Mouse (Mus musculus): ENCODE data around the gene Cacna1d. TPM values are rescaled to one million over a fixed set of nuclear protein-coding genes. Genes with fewer than 3 reads are reported as not detected.

The Cacna1d gene
- polyA plus RNA-seq, 1 experiment from 2014 or later, result 2.7 TPM

DNA sequence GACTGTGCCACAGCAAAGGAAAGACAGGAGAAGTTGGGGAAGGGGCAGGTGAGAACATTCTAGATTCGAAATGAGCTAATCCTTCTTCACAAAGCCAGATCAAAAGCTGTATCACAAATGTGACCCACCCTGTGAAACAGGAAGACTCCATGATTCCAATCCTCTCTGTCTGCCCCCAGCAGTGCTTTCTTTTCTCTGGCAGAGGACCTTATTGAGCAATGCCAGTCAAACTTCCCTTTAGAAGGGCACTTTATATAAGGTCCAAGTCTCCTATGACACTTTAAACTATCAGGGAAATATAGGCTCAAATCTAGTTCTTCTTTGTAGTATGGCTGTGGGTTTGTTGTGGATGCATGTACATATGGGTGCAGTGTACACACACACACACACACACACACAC lies 290.9 kb downstream of the Cacna1d start:
- Histone ChIP-seq H3K36me3 (replicated peaks) (no peaks in the 10 kb centered on the region), H3K27ac (no peak overlapping the region), H3K4me1 (no peaks in the 10 kb centered on the region; the same call in 1 of the 2 replicates), H3K9ac (no peak overlapping the region), H3K4me3 (replicated peaks) (no peak overlapping the region), H3K4me2 (no peak overlapping the region), H3K9me3 (no peaks in the 10 kb centered on the region), H3K27me3 (no peaks in the 10 kb centered on the region)
- 79% methylated on average over 1 of the region's 1 CpGs for WGBS
- no peak for ATAC-seq (ENCODE audit: low FRiP score)

DNA sequence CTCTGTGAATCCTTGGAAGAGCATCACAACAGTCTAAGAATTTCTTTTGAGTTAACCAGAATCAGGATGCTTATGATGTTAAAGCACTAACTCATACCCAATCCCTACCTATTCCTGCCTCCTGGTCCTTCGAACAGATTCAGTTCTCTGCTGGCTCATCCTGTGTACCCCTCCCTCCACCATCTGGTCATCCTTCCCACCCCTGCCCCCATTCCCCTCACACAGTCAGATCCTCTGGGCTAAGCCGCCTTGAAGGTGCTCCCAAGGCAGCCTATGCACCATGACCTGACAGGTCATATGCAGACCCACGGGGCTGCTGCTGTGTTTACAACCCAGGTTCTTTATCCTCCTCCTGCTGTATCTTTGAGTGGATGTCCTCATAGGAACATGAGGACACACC lies 292.4 kb downstream of the Cacna1d start:
- H3K4me1 ChIP-seq, result no peaks in the 10 kb centered on the region; the same call in 1 of the 2 replicates
- H3K27ac ChIP-seq, result no peak overlapping the region
- no peak overlapping the region for H3K4me3 ChIP-seq (replicated peaks)
- 83% methylated on average over 3 of the region's 3 CpGs for WGBS
- no peaks in the 10 kb centered on the region for H3K27me3 ChIP-seq
- no peak overlapping the region for H3K9ac ChIP-seq
- ATAC-seq (ENCODE audit: low FRiP score), result no peak
- H3K4me2 ChIP-seq, result no peak overlapping the region
- H3K36me3 ChIP-seq (replicated peaks), result no peaks in the 10 kb centered on the region
- H3K9me3 ChIP-seq, result no peaks in the 10 kb centered on the region

DNA sequence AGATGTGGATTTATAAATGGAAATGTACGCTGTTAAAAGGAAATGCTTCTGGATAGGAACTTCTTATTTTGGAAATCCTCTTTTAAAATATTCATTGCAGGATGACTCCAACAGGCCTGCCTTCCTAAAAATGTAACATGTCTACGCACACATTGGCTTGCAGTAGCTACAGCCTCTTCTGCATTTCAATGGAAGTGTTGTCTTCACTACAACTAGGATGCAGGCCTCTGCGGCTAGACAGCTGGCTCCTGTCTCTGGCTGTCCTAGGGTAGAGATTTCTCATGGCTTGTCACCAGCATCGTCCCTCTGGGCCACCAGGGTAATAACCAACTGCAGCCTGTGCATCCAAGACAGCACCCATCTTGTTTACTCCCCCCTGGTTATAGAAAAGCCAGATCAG lies 293.1 kb downstream of the Cacna1d start:
- H3K36me3 ChIP-seq (replicated peaks), result no peaks in the 10 kb centered on the region
- no peak for ATAC-seq (ENCODE audit: low FRiP score)

DNA sequence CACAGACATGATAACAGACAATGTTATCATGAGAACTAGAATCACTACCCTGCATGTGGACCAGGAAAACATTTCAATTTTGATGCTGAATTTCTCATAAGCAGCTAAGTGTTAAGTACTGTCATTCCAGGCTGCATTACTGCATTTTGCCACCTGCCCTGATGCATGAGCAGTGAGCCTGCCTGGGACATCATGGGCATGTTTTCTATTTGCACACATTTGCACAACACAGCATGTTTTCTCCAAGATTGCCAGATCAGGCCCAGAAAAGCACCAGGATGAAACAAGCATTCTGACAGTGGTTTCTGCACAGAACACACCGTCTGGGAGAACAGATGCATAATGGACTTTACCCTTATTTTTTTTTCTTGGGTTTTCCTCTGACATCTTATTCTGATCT lies 294.3 kb downstream of the Cacna1d start:
- H3K36me3 ChIP-seq (replicated peaks), result no peaks in the 10 kb centered on the region
- no peak overlapping the region for H3K9ac ChIP-seq
- H3K9me3 ChIP-seq, result no peaks in the 10 kb centered on the region
- no peaks in the 10 kb centered on the region for H3K27me3 ChIP-seq
- H3K4me2 ChIP-seq, result no peak overlapping the region
- H3K4me3 ChIP-seq (replicated peaks), result no peak overlapping the region
- WGBS, result 80% methylated on average over 1 of the region's 1 CpGs
- ATAC-seq (ENCODE audit: low FRiP score), result no peak
- H3K4me1 ChIP-seq, result no peaks in the 10 kb centered on the region; the same call in 1 of the 2 replicates
- H3K27ac ChIP-seq, result no peak overlapping the region

More for the DNA sequence above, 293.1 kb downstream of the Cacna1d start:
- no peaks in the 10 kb centered on the region for H3K27me3 ChIP-seq
- no peak overlapping the region for H3K4me3 ChIP-seq (replicated peaks)
- no peaks in the 10 kb centered on the region; the same call in 1 of the 2 replicates for H3K4me1 ChIP-seq
- 91% methylated on average over 4 of the region's 4 CpGs for WGBS
- no peak overlapping the region for H3K27ac ChIP-seq
- no peaks in the 10 kb centered on the region for H3K9me3 ChIP-seq
- H3K9ac ChIP-seq, result no peak overlapping the region
- H3K4me2 ChIP-seq, result no peak overlapping the region

DNA sequence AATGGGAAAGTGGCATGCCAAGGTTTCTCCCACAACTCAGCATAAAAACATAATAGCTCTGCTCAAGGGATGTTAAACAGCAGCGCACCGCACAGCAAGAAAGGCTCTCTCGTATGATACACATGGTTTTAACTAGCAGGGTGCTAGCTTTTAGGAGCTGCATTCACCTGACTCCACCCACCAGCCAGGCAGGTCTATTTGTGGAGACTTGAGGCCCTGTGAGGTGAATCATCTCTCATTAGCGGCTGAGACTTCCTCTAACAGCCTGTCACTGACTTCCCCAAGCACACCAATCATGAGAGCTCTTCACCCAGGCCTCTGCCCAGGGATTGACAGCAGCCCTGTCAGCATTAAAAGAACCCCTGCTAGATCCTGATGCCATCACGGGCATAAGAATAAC lies 295.0 kb downstream of the Cacna1d start:
- Histone ChIP-seq H3K27ac (no peak overlapping the region), H3K36me3 (replicated peaks) (no peaks in the 10 kb centered on the region), H3K4me2 (no peak overlapping the region), H3K27me3 (no peaks in the 10 kb centered on the region), H3K9me3 (no peaks in the 10 kb centered on the region), H3K9ac (no peak overlapping the region), H3K4me1 (no peaks in the 10 kb centered on the region; the same call in 1 of the 2 replicates), H3K4me3 (replicated peaks) (no peak overlapping the region)
- 52% methylated on average over 5 of the region's 5 CpGs for WGBS
- no peak for ATAC-seq (ENCODE audit: low FRiP score)

DNA sequence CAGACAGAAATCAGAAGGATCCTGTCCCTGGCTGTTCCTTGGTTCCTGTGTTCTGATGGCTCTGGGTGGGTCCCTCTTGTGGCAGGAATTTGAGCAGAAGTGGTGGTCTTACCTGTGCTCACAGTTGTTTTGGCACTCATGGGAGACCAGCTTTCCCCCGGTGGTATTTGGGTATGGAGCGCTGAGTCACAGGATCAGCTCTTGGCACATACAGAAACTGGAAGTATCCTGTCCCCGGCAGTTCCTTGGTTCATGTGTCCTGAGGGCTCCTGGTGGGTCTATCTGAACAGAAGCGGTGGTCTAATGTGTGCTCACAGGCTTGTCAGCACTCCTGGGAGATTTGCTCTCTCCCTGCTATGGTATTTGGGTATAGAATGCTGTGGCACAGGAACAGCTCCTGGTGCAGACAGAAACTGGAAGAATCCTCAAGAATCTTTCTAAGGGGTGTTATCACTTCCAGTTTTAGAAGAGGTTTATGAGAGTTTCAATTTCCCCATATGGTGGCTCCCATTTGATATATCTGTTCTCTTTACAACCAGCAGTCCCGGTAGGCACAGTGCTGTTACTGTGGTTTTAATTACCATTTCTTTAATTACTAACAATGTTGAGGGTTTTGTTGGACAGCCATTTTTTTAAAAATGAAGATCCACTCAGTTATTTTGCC lies 300.8 kb downstream of the Cacna1d start:
- no peak overlapping the region for H3K4me2 ChIP-seq
- H3K4me3 ChIP-seq (replicated peaks), result no peak overlapping the region
- ATAC-seq (ENCODE audit: low FRiP score), result no peak
- WGBS, result 90% methylated on average over 5 of the region's 5 CpGs
- H3K4me1 ChIP-seq, result no peaks in the 10 kb centered on the region
- no peak overlapping the region for H3K27ac ChIP-seq
- no peaks in the 10 kb centered on the region for H3K9me3 ChIP-seq
- no peak overlapping the region for H3K9ac ChIP-seq
- H3K27me3 ChIP-seq, result no peaks in the 10 kb centered on the region
- H3K36me3 ChIP-seq (replicated peaks), result no peaks in the 10 kb centered on the region

DNA sequence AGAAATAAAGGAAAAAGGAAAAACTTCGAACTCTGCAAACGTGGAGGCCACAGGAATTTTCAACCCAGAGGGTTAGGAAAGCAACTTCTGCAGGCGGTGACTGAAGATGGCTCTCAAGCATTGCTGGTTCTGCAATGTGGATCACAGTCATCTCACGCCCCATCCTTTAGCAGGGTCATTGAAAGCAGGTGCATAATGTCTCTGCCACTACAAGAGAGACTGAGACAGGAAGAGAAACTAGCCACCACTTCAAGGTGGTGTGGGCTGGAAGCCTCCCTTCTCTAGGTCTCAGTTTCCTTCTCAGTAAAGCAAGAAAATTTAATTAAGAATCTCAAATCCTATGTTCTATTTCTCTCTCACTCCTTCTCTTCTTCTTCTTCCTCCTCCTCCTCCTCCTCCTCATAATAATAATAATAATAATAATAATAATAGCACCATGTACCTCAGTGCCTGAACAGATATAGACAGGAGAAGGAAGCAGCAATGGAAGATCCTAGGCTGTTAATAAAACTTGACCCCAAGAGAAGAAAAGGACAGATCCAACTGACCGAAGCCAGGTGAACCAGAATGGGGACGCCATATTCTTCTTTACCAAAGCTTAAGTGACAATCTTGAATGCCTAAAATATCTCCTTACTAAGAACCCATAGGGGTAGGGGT lies 305.5 kb downstream of the Cacna1d start:
- Histone ChIP-seq H3K27me3 (no peaks in the 10 kb centered on the region), H3K4me3 (replicated peaks) (no peak overlapping the region), H3K36me3 (replicated peaks) (no peaks in the 10 kb centered on the region), H3K27ac (no peak overlapping the region), H3K4me2 (no peak overlapping the region), H3K9ac (no peak overlapping the region), H3K9me3 (no peaks in the 10 kb centered on the region), H3K4me1 (no peaks in the 10 kb centered on the region)
- 89% methylated on average over 6 of the region's 6 CpGs for WGBS
- no peak for ATAC-seq (ENCODE audit: low FRiP score)

DNA sequence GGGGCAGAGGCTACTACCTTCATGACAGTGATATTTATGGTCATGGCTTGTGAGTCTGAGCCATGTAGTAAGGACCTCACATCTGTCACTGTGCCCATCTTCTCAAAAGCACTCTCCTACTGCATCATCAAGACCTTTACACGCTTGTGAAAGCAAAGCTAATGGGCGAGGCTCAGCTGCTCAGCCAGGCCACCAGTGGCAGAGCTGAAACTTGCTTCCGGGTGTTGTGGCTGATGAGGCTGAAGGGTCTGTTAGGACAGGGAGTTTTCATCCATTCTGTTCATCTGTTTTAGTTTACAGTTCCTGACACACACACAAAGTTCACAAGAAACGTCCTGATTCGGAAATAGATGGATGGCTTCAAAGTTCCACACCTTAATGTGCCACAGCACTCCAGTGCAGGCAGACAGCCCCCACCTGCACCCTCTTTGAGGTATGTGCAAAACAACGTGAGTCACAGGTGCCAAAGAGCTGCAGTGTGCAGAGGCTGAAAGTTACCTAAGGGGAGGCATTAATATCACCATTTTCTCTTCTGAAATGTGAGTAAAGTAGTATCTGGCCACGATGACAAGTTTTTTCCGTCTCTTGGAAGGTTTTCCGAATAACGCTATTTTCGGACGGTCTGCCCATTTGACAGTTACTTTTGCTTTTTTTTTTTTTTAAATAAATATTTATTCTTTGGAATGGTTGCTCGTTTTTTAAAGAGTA lies 306.7 kb downstream of the Cacna1d start:
- no peak overlapping the region for H3K9ac ChIP-seq
- no peak for ATAC-seq (ENCODE audit: low FRiP score)
- no peaks in the 10 kb centered on the region for H3K4me1 ChIP-seq
- no peaks in the 10 kb centered on the region for H3K27me3 ChIP-seq
- no peak overlapping the region for H3K27ac ChIP-seq
- no peak overlapping the region for H3K4me2 ChIP-seq
- WGBS, result 85% methylated on average over 13 of the region's 13 CpGs
- no peaks in the 10 kb centered on the region for H3K36me3 ChIP-seq (replicated peaks)
- no peak overlapping the region for H3K4me3 ChIP-seq (replicated peaks)
- H3K9me3 ChIP-seq, result no peaks in the 10 kb centered on the region

DNA sequence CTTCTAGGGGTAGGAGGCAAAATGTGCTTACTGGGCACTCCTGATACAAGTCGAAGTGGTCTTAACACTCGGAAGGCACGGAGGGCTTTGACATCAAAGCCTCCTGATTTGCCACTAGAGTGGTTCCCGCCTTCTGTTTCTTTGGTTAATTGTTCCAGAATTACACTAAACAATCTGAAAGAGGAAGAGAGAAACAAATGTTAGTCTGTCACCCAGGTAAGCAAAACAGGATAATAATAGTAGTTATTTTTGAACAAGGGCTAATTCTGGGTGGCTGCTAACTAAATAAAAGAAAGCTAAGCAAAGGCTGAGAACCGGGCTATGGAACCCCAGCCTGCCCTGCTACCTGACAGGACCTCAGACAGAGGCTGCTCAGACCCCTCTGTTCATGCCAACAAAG lies 307.2 kb downstream of the Cacna1d start:
- H3K9me3 ChIP-seq, result no peaks in the 10 kb centered on the region
- no peak overlapping the region for H3K9ac ChIP-seq
- H3K4me2 ChIP-seq, result no peak overlapping the region
- H3K27me3 ChIP-seq, result no peaks in the 10 kb centered on the region
- H3K27ac ChIP-seq, result no peak overlapping the region
- H3K4me3 ChIP-seq (replicated peaks), result no peak overlapping the region
- no peaks in the 10 kb centered on the region for H3K4me1 ChIP-seq
- no peak for ATAC-seq (ENCODE audit: low FRiP score)
- no peaks in the 10 kb centered on the region for H3K36me3 ChIP-seq (replicated peaks)
- 72% methylated on average over 5 of the region's 5 CpGs for WGBS

DNA sequence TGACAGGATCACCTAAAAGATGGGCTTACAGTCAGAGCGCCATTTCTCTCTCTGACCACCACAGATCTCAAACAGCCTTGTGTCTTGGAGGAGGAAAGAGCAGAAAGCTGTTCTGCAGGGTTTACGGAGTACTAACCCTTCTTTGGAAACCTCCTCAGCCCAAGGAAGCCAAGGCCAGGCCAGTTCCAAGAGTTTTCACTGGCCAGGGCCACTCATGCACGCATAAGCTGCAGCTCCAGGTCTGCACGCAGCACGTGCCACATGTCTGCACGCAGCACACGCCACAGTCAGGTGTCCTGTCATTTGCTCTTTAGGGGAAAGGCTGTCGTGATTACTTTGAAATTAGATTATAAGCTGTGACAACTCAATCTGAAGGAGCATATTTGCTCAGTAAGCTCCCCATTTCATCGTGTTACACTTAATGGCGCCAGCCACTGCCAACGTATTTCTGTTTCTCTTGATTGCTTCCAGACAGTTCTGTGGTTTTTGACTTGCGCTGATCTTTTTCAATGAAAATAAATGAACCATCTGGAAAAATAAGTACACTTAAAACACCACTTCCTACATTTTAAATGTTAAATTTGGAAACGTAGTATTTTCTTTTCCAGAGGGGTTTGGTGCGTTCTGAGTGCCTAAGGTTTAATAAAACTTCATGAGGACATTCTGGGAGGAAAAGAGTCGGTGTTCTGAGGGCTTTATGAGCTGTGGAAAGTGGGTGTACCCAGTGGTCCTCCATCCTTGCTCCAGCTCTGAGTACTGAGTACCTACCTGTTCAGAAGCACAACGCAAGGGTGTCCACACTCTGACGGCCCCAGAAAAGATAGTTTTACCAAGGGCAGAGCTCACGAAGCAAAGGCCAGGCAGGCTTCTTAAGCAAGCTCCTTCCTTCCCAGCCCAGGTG lies 308.4 kb downstream of the Cacna1d start:
- Histone ChIP-seq H3K4me1 (no peaks in the 10 kb centered on the region), H3K27me3 (no peaks in the 10 kb centered on the region), H3K9ac (no peak overlapping the region), H3K9me3 (no peaks in the 10 kb centered on the region), H3K27ac (no peak overlapping the region), H3K4me3 (replicated peaks) (no peak overlapping the region), H3K4me2 (no peak overlapping the region), H3K36me3 (replicated peaks) (no peaks in the 10 kb centered on the region)
- ATAC-seq (ENCODE audit: low FRiP score), result no peak
- WGBS, result 85% methylated on average over 18 of the region's 18 CpGs

DNA sequence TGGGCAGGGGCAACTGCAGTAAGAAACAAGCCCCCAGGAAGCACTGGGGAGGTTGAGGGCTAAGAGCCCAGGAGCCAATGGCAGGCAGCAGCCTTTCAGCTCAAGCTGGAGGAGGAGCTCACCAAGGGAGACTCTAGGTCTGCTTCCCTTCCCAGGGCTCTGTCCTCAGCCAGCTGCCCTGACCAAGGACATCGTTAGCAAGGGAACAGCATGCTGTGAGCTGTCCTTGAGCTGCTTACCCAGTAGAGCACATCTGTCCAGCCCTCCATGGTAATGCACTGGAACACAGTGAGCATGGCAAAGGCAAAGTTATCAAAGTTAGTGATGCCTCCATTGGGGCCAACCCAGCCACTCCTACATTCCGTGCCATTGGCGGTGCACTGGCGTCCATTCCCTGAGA lies 312.9 kb downstream of the Cacna1d start:
- ATAC-seq (ENCODE audit: low FRiP score), result no peak
- 83% methylated on average over 4 of the region's 4 CpGs for WGBS
- Histone ChIP-seq H3K4me2 (no peak overlapping the region), H3K9ac (no peak overlapping the region), H3K9me3 (no peaks in the 10 kb centered on the region), H3K36me3 (replicated peaks) (no peaks in the 10 kb centered on the region), H3K4me1 (no peaks in the 10 kb centered on the region), H3K4me3 (replicated peaks) (no peak overlapping the region), H3K27ac (no peak overlapping the region), H3K27me3 (no peaks in the 10 kb centered on the region; the same call in 1 of the 2 replicates)

DNA sequence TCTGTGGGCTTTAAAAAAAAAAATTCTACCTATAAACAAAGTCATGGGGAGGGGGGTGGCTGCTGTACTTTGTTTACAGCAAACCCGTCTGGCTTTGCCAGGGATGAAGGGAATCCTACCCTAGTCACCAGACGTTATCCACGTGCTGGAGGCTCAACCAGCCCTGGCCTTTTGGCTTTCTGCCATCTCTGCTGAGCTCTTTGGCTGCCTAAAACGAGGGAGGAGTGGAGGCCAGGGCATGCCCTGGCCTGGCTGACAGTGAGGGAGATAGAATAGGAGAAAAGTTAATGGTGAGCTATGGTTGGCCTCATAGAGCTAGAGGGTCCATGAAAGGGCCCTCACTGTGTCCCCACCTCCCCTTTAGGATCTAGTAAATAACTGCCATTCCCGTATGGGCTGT lies 313.4 kb downstream of the Cacna1d start:
- Histone ChIP-seq H3K9me3 (no peaks in the 10 kb centered on the region), H3K4me1 (no peaks in the 10 kb centered on the region), H3K36me3 (replicated peaks) (no peaks in the 10 kb centered on the region), H3K27me3 (peaks cover 2% of the 10 kb centered on the region; the same call in 1 of the 2 replicates), H3K9ac (no peak overlapping the region), H3K27ac (no peak overlapping the region), H3K4me3 (replicated peaks) (no peak overlapping the region), H3K4me2 (no peak overlapping the region)
- WGBS, result 57% methylated on average over 5 of the region's 5 CpGs
- ATAC-seq (ENCODE audit: low FRiP score), result no peak
